Mouse (Mus musculus) ES-E14 (cell line): ENCODE results near the gene Bcap31.

ENCODE experiments used
- CHD2 ChIP-seq: IDR thresholded peaks from 2 replicates; pipeline ENCODE4 v1.6.1; 2014; ENCODE audit warnings: mild to moderate bottlenecking, low read depth, low read length, inconsistent platforms
- HCFC1 ChIP-seq: IDR thresholded peaks from 2 replicates; pipeline ENCODE4 v1.6.1; 2012; ENCODE audit warnings: low read length, inconsistent platforms, borderline replicate concordance; ENCODE audit not compliant: insufficient read depth
- MAFK ChIP-seq: IDR thresholded peaks from 2 replicates; pipeline ENCODE4 v1.6.1; 2014; ENCODE audit warnings: mild to moderate bottlenecking, low read depth, low read length, inconsistent platforms; ENCODE audit not compliant: insufficient read depth
- ZC3H11A ChIP-seq: IDR thresholded peaks from 2 replicates; pipeline ENCODE4 v1.6.1; 2012; ENCODE audit warnings: low read depth, mild to moderate bottlenecking, inconsistent platforms, low read length, borderline replicate concordance
- ZNF384 ChIP-seq: IDR thresholded peaks from 2 replicates; pipeline ENCODE4 v1.6.1; 2012; ENCODE audit warnings: low read depth, low read length, inconsistent platforms

DNA sequence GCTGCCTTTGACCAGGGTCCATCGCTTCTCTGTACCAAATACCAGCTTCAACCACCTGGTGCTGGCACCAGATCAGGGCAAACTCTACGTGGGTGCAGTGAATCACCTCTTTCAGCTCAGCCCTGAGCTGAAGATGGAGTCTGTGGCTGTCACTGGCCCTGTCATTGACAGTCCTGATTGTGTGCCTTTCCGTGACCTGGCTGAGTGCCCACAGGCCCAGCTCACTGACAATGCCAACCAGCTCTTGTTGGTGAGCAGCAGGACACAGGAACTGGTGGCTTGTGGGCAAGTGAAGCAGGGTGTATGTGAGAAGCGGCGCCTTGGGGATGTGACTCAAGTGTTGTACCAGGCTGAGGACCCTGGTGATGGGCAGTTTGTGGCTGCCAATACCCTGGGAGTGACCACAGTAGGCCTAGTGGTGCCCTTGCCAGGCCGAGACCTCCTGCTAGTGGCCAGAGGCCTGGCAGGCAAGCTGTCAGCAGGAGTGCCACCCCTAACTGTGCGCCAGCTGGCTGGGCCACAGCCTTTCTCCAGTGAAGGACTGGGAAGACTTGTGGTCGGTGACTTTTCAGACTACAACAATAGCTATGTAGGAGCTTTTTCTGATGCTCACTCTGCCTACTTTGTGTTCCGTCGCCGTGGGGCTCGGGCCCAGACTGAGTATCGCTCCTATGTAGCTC lies 42.8 kb upstream of the Bcap31 start:
- no peak for TF ChIP-seq CHD2
- TF ChIP-seq HCFC1, result no peak
- no peak for TF ChIP-seq ZNF384
- TF ChIP-seq MAFK, result no peak
- no peak for TF ChIP-seq ZC3H11A
